Mouse (Mus musculus): ENCODE measurements around the gene Chga.

Chga gene

DNA sequence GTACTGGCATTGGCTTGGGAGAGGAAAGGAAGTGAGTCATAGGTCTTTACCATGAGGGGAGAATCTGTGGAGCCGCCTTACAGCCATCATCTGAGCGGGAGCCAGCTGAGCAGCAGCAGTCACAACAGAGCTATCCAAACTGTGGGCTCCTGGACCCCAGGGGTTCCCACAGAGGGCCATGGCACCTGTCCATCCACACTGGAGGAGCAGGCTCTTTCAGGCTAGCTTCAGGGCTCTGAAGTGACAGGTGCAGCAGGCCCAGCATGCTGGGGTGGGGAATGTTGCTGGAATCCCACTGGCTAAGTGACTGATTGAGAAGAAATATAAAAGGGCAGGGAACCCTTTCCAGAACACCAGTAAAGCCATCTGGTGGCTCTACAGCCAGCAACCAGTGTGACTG is 12.2 kb downstream of the Chga start:
- DNase-seq = no peak

DNA sequence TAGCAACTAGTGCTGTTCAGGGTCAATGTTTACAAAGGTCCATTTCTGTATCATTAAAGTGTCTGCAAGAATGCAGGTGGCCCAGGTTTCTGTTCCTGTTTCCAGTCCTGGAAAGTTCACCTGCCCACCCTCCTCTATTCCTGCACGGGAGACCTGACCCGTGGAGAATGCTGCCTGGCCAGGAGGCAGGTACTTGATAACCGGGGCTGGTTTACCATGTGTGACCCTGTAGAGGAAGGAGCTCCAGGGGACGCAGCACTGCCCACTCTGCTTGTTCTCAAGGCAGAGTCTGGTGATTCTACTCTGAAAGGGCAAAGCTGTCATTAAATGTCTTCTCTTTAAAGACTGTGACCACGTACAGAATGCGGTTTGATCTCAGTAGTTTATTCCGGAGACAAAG is 13.4 kb downstream of the Chga start:
- DNase-seq = no peak

GRCm38 (mm10) chr12:102570111-102570510 is 15.3 kb downstream of the Chga start:
- DNase-seq = no peak

DNA sequence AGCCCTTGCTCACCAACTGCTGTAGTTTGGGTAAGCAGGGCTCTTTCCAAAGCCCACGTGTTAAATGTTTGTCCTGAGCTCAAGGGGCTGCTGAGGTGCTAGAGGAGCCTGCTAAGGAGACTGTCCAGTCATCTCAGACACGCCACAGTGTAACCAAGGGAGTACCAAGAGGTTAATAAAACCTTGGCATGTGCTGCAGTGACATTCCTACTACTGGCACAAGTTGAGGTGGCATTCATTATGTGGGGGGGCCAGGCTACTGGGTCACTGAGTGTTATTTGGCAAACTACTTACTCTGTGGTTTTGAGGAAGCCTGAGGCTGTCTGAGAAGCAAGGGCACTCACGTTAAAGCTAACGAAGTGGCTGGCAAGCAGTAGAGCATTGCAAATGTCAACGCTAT is 16.0 kb downstream of the Chga start:
- no peak for DNase-seq

DNA sequence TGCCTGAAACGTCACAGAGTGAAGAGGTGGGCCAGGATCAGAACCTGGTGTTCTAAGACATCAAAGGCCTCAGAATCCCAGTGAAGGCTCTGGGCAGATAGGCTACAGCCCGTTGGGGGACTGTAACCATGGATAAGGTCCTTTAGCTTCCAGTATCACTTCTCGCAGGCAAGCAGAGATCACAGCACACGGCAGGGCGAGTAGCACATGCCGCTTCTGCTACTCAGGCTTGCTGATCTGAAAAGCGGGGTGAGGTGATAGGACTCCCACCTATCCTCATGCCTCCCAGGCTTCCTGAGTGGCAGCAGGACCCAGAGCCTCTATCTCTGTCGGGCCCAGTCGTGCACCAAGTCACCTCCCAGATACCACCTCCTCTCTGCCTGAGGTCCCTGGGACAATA is 16.9 kb downstream of the Chga start:
- no peak for DNase-seq

GRCm38 (mm10) chr12:102573036-102573435 is 18.3 kb downstream of the Chga start:
- DNase-seq = no peak

DNA sequence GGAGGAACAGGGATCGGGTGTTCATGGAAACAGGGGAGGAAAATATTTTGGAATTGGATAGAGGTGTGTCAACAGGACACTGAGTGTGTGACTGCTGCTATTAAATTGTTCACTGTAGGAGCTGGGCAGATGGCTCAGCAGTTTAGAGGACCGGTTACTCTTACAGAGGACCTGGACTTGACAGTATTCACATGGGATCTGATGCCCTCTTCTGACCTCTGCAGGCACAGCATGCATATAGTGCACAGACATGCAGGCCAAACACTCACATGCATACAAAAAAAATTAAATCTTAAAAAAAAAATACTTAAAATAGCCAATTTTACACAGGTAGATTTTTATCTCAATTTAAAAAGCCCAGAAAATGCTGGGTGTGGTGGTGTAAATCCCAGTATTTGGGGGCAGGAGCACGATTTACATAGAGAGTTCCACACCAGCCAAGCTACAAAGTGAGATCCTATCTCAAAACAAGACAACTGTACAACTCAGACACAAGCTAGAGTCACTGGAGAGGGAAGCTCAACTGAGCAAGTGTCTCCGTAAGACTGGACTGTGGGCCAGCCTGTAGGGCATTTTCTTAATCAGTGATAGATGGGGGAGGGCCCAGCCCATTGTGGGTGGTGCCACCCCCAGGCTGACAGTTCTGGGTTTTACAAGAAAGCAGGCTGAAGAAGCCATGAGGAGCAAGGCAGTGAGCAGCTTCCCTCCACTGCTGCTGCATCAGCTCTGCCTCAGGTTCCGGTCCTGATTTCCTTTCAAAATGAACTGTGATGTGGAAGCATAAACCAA is 21.0 kb downstream of the Chga start:
- DNase-seq = no peak

GRCm38 (mm10) chr12:102576659-102577398 is 22.1 kb downstream of the Chga start:
- DNase-seq = no peak

DNA sequence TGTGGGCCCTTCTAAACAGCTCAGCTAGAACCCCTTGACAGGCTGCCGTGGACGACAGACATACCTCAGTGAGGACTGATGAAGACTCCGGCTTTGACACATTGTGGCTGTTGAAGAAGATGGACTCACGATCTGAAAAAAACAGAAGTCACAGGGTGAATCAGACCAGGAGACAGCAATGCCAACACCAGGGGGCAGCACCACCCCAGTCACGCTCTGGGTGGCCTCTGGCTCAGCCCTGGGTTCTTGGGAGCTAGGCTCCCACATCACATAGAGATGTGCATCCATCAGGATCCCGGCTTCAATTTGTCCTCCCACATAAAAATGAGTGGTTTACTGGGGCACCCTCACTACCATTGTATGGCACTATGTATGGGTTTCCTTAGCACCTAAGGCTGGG is 24.3 kb downstream of the Chga start:
- DNase-seq = peak; percentile 53

GRCm38 (mm10) chr12:102581579-102582196 is 26.9 kb downstream of the Chga start:
- DNase-seq = no peak

DNA sequence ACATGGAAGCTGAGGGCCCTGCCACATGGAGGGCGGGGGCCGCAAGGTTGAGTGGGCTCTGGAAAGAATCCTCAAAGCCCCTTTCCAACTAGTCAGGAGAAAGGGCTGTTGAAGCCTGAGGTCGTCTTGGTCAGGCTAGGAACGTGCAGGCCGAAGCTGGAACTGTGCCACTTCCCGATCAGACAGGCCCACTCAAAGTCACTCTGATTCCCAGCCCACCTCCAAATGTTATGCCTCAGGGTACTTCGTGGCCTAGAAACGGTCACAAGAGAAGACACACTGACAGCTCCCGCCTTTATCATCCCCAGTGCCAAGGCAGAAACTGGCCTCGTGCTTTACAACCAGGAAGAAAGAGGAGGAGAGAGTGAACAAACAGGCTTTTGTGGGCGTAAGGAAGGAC is 27.7 kb downstream of the Chga start:
- no peak for DNase-seq

- peak; percentile 39 for DNase-seq
Observed at GRCm38 (mm10) chr12:102585390-102585789, 30.6 kb downstream of the Chga start.

- peak; percentile 81 for DNase-seq
Observed at GRCm38 (mm10) chr12:102586286-102586881, 31.6 kb downstream of the Chga start.

DNA sequence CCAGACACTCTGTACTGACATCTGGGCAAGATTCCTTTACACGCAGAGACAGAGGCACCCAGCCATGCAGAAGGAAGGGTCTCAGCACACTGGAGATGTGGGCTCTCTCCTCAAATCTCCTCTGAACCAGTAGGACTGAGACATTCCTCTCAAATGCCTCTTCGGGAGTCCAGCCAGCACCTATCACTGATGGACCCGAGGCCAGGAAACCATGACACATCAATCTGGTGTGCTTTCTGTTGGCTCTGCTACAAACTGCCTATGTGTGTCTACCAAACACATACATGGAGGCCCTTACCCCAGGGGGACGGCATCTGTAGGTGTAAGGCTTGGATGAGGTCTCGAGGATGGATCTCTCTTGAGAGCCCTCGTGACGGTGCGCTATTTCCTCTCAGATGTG is 32.3 kb downstream of the Chga start:
- no peak for DNase-seq

- DNase-seq = no peak
Observed at GRCm38 (mm10) chr12:102590711-102591360, 36.1 kb downstream of the Chga start.

- no peak for DNase-seq
Observed at GRCm38 (mm10) chr12:102593699-102594098, 38.9 kb downstream of the Chga start.

DNA sequence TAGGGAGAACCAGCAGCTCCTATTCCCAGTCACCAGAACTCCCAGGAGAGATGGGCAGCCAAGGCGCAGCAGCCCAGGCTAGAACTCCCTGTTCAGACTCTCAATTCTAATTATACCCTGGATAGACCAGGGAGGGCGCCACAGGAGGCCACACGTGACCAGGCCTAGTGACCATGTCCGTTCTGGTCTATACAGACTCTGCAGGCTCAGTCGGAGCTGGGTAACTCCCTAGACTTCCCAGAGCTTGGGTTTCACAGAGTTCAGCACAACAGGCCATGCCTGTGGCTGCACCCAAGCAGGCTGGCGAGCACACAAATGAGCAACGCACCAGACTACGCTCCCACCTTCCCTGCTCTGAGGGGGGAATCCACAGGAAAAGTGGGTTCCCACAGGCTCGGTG is 39.9 kb downstream of the Chga start:
- no peak for DNase-seq

GRCm38 (mm10) chr12:102596410-102596809 is 41.6 kb downstream of the Chga start:
- DNase-seq = no peak

DNA sequence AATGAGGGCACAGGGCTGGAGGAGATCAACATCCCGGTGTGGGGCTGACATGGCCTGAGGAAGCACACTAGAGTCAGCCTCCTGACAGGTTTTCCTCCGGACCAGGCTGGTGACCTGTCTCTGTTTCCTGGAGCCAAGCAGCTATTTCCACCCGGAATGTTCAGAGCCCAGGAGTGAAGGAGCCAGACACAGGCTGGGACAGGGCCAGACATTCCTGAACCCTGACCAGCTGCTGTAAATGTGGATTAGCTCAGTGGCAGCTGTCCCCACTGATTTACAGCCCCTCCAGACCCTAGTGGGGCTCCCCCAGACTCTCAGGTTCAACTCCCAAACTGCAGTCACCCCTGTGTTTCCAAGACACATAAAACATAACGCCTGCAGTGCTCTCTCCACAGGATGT is 42.7 kb downstream of the Chga start:
- no peak for DNase-seq

- DNase-seq = no peak
Observed at GRCm38 (mm10) chr12:102598535-102598934, 43.8 kb downstream of the Chga start.

DNA sequence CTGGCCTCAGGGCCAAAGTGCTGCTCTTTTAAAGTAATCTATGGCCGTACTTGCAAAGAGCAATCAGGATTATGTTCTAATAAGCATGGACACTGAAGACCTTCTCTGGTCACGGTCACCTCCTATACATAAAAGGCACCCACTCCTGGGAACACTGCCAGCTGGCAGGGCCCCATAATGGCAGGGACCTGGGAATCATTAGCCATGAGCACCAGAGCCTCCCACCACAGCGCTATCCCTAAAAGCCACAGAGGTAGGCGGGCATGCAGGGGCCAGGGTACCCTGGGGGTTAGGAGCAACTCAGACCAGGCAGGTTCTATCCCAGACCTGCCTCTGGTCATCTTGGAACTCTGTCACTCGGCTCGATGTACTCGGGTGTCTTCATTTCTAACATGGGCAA is 45.0 kb downstream of the Chga start:
- no peak for DNase-seq

DNA sequence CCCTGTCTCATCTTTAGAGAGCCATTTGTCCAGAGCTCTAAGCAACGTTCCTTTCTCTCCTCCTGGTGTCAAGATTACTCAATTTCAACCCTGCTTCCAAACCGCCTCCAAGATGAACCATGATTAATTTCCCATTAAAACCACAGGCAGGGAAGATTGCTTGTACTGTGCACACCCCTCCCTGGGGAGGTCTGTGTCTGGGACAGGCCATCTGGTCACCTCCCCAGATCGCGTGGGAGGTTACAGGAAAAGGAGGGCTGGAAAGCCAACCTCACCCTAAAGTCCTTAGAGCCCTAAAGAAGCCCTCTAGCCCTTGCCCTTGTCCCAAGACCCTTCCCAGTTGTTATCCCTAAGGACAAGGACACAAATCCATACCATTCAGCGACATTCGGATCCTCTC is 45.6 kb downstream of the Chga start:
- no peak for DNase-seq

- DNase-seq = no peak
Observed at GRCm38 (mm10) chr12:102601847-102602246, 47.1 kb downstream of the Chga start.
